Mouse (Mus musculus) gastrocnemius, postnatal 25 days (tissue): Measurements from ENCODE around the gene Gm13289. TPM values are rescaled to one million over a fixed set of nuclear protein-coding genes. Genes with fewer than 3 reads are reported as not detected.
"Not testable (repeated sequence)": the region's sequence is repeated elsewhere in the genome, so short reads cannot be mapped to it uniquely, and the experiment has no call there.

Source experiments
- DNase-seq: peaks from one replicate; pipeline ENCODE4 v3.0.0; 2022
- long read RNA-seq, 2 experiments: library from polyadenylated mRNA; stranded (forward); transcript quantifications; one replicate each; pipeline ENCODE4 v2.0.0; 2021
- total RNA-seq, 2 experiments: library from RNA; stranded (reverse); gene quantifications; 1 replicate in 1 of 2; 2 replicates in 1 of 2; pipeline ENCODE4 v1.2.3; 2021

The Gm13289 gene
- total RNA-seq, result not detected
- long read RNA-seq, experiment 1, result 0 reads
- long read RNA-seq, experiment 2, result 0 reads

DNA sequence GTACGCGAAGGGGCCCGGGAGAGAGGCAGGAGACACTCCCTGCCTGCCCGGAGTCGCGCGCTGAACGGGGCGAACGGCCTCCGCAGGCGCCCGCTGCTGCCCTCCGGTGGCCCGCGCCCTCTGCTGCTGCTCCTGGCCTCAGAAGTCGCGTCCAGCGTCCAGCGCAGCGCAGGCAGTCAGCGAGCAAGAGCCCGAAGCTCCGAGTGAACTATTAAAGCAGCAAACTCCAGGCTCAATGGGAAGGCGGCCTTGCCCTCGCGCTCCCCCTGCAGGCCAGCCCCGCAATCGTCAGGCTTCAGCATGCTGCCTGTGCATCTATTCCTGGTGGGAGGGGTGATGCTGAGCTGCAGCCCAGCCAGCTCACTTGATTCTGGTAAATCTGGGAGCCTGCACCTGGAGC is at the start of gene Gm13289:
Gene Gm13289 (plus strand): TSS at position 301 of the 400 bp plus-strand sequence.
- not testable (repeated sequence) for DNase-seq

GRCm38 (mm10) chr4:88727324-88727723 is 49.4 kb upstream of the Gm13289 start:
- no peak for DNase-seq

DNA sequence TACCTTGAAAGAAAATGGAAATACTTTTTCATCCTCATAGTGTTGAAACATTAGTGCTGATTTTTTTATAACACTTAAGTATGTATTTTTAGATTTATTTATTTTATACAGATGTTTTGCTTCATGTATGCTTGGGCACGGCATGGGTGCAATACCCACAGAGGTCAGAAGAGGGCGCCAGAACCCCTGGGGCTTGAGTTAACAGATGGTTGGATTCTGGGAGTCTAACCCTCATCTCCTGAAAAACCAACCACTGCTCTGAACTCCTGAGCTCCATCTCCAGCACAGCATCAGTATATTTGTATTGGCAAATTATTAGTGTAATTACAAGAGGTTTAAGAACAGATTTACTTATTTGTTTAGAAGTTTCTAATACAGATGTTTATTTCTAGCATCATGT is 38.2 kb upstream of the Gm13289 start:
- no peak for DNase-seq

DNA sequence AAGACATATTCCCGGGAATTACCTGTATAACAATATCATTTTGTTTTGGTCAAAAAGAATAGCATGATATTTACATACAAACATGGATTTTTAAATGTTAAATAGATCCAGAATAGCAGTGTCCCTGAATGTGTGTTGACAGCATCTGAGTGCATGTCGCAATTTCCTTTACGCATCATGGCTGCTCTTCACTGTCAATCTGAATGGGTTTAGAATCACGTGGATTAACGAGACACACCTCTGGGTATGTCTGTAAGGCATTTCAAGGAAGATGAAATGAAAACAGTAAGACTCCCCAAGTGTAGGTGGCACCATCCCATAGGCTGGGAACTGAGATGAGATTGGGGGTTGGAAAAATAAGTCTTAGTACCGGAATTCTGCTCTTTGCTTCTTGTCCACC is 37.7 kb upstream of the Gm13289 start:
- no peak for DNase-seq

GRCm38 (mm10) chr4:88741426-88741825 is 35.3 kb upstream of the Gm13289 start:
- no peak for DNase-seq

GRCm38 (mm10) chr4:88742771-88743371 is 33.9 kb upstream of the Gm13289 start:
- no peak for DNase-seq

- no peak for DNase-seq
Observed at GRCm38 (mm10) chr4:88744207-88744606, 32.5 kb upstream of the Gm13289 start.

DNA sequence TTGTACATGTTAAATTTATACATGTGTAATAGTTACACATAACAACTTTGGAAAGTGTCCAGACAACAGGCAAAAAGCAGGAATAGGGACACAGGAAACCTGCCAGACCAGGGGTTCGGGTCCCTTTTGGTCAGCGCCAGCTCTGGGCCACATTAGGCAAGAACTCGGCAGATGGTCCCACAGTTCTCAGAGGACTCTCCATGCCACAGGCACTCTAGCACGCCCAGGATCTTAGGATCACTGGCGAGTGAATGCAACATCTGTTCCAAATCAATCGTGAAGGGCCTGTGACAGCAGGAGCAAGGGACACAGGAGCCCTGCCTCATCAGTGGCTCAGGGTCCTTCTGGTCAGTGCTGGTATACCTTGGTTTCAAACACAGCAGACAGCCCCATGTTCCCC is 26.8 kb upstream of the Gm13289 start:
- DNase-seq, result no peak

- peak; percentile 54 for DNase-seq
Observed at GRCm38 (mm10) chr4:88754818-88755340, 21.8 kb upstream of the Gm13289 start, which contains the start of gene Gm13271. TSS of gene Gm13271 (plus strand) at chr4:88754868.

DNA sequence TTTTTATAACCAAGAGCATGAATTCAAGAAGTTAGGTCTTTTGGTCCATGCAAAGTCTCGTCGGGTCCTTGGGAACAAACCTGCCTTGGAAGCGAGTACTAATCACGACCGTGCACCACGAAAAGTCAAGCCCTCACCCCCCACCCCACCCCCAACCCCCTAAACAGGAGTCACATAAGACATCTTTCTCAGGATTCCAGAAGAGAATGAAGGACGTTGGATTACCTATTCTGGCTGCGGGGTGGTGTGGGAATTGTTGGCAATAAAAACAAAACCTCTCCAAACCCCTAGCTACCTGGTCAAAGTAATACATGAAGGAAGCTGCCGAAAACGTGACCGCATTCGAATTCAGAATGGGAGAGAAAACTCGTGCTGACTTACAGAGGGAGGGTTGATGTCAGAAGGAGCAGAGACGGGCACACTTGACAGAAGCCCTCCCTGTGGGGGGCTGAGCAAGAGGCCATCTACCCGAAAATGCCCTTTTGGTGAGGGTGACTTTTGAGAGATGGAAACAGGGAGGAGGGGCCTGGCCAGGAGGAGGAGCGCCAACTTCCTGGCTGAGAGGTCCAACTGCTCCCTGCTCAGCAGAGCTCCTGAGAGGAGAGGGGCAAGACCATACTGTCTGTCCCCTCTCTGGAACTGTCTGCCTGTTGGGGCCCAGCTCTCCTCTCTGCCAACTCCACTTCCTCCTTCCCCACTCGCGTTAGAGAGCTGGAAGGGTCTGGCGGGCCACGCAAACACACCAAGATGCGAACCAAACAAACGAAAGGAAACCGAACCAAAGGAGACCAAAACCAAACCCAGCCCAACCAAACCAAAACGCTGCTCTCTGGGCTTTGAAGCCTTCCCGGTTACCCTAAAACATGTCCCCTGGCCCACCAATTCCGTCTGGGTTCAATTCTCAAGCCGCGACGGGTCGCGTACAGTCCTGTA is 19.9 kb upstream of the Gm13289 start:
- DNase-seq, result not testable (repeated sequence)

- DNase-seq, result peak; percentile 86
Observed at GRCm38 (mm10) chr4:88757628-88758031, 19.1 kb upstream of the Gm13289 start.

DNA sequence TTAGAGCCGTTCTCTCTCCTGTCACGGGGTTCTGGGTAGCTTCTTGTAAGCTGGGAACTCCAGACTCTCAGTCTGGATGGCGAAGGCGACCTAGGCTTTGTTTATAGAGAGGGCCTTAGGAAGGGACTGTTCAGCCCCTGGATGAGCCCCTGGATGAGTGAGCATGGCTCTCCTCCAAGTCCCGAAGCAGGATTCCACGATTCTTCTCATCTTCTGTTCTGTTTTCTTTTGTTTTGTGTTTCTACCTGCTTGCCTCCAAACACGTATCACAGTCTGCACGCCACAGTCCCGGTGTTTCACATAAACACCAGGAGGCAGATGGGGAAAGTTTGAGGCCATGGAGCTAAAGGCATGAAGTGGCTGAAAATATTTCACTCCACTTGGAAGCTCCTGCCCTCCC is 18.0 kb upstream of the Gm13289 start:
- not testable (repeated sequence) for DNase-seq

- peak; percentile 36 for DNase-seq
Observed at GRCm38 (mm10) chr4:88759610-88760268, 17.0 kb upstream of the Gm13289 start, which contains the start of gene Gm13283. TSS of gene Gm13283 (plus strand) at chr4:88760119.

GRCm38 (mm10) chr4:88760431-88760830 is 16.3 kb upstream of the Gm13289 start:
- DNase-seq, result peak; percentile 79

DNA sequence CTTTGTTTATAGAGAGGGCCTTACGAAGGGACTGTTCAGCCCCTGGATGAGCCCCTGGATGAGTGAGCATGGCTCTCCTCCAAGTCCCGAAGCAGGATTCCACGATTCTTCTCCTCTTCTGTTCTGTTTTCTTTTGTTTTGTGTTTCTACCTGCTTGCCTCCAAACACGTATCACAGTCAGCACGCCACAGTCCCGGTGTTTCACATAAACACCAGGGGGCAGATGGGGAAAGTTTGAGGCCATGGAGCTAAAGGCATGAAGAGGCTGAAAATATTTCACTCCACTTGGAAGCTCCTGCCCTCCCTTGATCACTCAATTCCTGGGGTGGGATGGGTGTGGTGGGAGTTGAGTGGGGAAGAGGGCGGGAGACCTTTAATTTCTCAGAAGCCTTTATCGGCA is 14.9 kb upstream of the Gm13289 start:
- DNase-seq, result peak; percentile 66

GRCm38 (mm10) chr4:88762341-88762740 is 14.4 kb upstream of the Gm13289 start:
- DNase-seq, result not testable (repeated sequence)

DNA sequence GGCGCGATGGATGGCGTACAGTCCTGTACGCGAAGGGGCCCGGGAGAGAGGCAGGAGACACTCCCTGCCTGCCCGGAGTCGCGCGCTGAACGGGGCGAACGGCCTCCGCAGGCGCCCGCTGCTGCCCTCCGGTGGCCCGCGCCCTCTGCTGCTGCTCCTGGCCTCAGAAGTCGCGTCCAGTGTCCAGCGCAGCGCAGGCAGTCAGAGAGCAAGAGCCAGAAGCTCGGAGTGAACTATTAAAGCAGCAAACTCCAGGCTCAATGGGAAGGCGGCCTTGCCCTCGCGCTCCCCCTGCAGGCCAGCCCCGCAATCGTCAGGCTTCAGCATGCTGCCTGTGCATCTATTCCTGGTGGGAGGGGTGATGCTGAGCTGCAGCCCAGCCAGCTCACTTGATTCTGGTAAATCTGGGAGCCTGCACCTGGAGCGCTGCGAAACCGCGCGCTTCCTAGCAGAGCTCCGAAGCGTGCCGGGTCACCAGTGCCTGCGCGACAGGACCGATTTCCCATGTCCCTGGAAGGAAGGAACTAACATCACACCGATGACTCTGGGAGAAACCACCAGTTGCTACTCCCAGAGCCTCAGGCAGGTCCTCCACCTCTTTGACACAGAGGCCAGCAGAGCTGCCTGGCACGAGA is 13.2 kb upstream of the Gm13289 start:
- DNase-seq, result peak; percentile 64

- not testable (repeated sequence) for DNase-seq
Observed at GRCm38 (mm10) chr4:88773534-88773933, 3.2 kb upstream of the Gm13289 start, which contains the start of gene Gm13290. TSS of gene Gm13290 (plus strand) at chr4:88773834.

- DNase-seq, result not testable (repeated sequence)
Observed at GRCm38 (mm10) chr4:88779550-88779949, 2.8 kb downstream of the Gm13289 start, which contains the start of gene Gm13272. TSS of gene Gm13272 (plus strand) at chr4:88779850.

GRCm38 (mm10) chr4:88780320-88780719 is 3.6 kb downstream of the Gm13289 start:
- not testable (repeated sequence) for DNase-seq

GRCm38 (mm10) chr4:88781831-88782230 is 5.1 kb downstream of the Gm13289 start, which contains the start of gene Ifnz:
TSS of gene Ifnz (plus strand) at chr4:88782131.
- not testable (repeated sequence) for DNase-seq
